Mouse (Mus musculus) heart, embryonic 14.5 days (tissue): Measurements from ENCODE around the gene Flna. TPM values are rescaled to one million over a fixed set of nuclear protein-coding genes. Genes with fewer than 3 reads are reported as not detected.

Experiments used
- ATAC-seq: fragments of 200-750 bp; cut with Nextera tagmentation; 2 replicates; pipeline ENCODE4 v1.8.0; 2017; ENCODE audit warnings: low read depth, moderate TSS enrichment; ENCODE audit not compliant: insufficient number of reproducible peaks, insufficient read depth, low FRiP score
- H3K27ac ChIP-seq, 2 experiments: fragments of 200-500 bp in 1 of 2; fragments of 300-500 bp in 1 of 2; sonication (generic) in 1 of 2; replicated peaks in 1 of 2; 2 replicates each; pipeline ENCODE4 v1.5.1; 2012 to 2014; ENCODE audit warnings: low read depth in 2 of 2, low read length in 2 of 2, control low read depth in 1 of 2, mild to moderate bottlenecking in 1 of 2, mixed read lengths in 1 of 2; ENCODE audit not compliant: control insufficient read depth in 1 of 2, insufficient read depth in 1 of 2
- H3K27me3 ChIP-seq: fragments of 300-500 bp; sonication (generic); 2 replicates; pipeline ENCODE4 v1.6.1; 2014; ENCODE audit warnings: mild to moderate bottlenecking, low read length, control low read depth; ENCODE audit not compliant: control insufficient read depth, insufficient read depth
- H3K36me3 ChIP-seq: fragments of 300-500 bp; sonication (generic); 2 replicates; pipeline ENCODE4 v1.6.1; 2014; ENCODE audit warnings: mild to moderate bottlenecking, control low read depth, low read length, mixed read lengths; ENCODE audit not compliant: control insufficient read depth, insufficient read depth
- H3K4me1 ChIP-seq, 2 experiments: fragments of 200-500 bp in 1 of 2; fragments of 300-500 bp in 1 of 2; sonication (generic) in 1 of 2; 2 replicates each; pipeline ENCODE4 v1.6.1; 2012 to 2014; ENCODE audit warnings: low read length in 2 of 2, control low read depth in 1 of 2, mixed read lengths in 1 of 2; ENCODE audit not compliant: control insufficient read depth in 2 of 2, insufficient read depth in 2 of 2
- H3K4me2 ChIP-seq: fragments of 300-500 bp; sonication (generic); 2 replicates; pipeline ENCODE4 v1.6.1; 2014; ENCODE audit warnings: mild to moderate bottlenecking, low read length
- H3K4me3 ChIP-seq, 2 experiments: fragments of 200-500 bp in 1 of 2; fragments of 300-500 bp in 1 of 2; sonication (generic) in 1 of 2; 2 replicates each; pipeline ENCODE4 v1.5.1; 2012 to 2014; ENCODE audit warnings: low read length in 2 of 2, mild to moderate bottlenecking in 2 of 2, control low read depth in 1 of 2, low read depth in 1 of 2, moderate library complexity in 1 of 2; ENCODE audit not compliant: control insufficient read depth in 1 of 2, insufficient read depth in 1 of 2
- H3K9ac ChIP-seq: fragments of 300-500 bp; sonication (generic); 2 replicates; pipeline ENCODE4 v1.6.1; 2014; ENCODE audit warnings: mild to moderate bottlenecking, low read length
- H3K9me3 ChIP-seq: fragments of 300-500 bp; sonication (generic); 2 replicates; pipeline ENCODE4 v1.6.1; 2016; ENCODE audit warnings: low read length, control low read depth; ENCODE audit not compliant: control insufficient read depth
- WGBS: fragments of 180-500 bp; shearing (Covaris S2); extraction: QIAGEN DNeasy Blood & Tissue Kit; methylation state at CpG from one replicate; pipeline ENCODE4 v1.1.7; 2014; 5-methylcytosine and 5-hydroxymethylcytosine counted together
- polyA plus RNA-seq: library from polyadenylated mRNA; unstranded; fragments of >200 nt; fragmentation: Nextera tagmentation; extraction: Ambion mirVana; gene quantifications from 2 replicates; pipeline ENCODE4 v1.2.1, GENCODE M21; 2014

The Flna gene
- polyA plus RNA-seq, 1 experiment from 2014 or later: 150 TPM

DNA sequence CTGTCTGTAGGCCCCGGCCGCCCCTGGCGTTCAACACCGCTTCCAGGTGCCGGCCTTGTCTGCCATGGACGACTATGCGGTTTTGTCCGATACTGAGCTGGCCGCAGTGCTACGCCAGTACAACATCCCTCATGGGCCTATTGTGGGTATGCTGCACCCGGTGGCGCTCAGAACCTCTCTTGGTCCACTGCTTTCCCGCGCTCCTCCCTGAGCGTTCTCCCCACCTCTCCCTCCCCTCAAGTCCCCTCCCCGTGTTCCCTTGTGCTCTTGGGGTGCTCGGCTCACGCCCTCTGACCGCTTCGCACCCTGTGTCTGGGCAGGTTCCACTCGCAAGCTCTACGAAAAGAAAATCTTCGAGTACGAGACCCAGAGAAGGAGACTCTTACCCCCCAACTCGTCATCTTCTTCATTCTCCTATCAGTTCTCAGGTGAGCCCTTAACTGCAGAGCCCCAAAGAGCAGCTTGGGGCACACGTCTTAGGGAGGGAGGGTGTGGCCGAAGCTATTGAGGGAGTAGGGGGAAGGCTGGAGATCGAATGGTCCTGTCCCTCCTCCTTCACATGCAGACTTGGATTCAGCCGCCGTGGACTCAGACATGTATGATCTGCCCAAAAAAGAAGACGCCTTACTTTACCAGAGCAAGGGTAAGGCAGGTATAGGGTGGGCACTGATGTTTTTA lies 5.4 kb upstream of the Flna start:
- Histone ChIP-seq H3K4me2 (peak overlapping the region; percentile 70), H3K9me3 (no peaks in the 10 kb centered on the region), H3K4me1 (no peaks in the 10 kb centered on the region), H3K4me3 (peak overlapping the region; percentile 57 to 76), H3K27ac (peak overlapping the region; percentile 90 to 92), H3K36me3 (peaks cover 25% of the 10 kb centered on the region), H3K27me3 (no peaks in the 10 kb centered on the region), H3K9ac (peak overlapping the region; percentile 86)
- ATAC-seq: peak; percentile 33; the same call in 1 of the 2 replicates
- 24% methylated on average over 31 of the region's 31 CpGs for WGBS

DNA sequence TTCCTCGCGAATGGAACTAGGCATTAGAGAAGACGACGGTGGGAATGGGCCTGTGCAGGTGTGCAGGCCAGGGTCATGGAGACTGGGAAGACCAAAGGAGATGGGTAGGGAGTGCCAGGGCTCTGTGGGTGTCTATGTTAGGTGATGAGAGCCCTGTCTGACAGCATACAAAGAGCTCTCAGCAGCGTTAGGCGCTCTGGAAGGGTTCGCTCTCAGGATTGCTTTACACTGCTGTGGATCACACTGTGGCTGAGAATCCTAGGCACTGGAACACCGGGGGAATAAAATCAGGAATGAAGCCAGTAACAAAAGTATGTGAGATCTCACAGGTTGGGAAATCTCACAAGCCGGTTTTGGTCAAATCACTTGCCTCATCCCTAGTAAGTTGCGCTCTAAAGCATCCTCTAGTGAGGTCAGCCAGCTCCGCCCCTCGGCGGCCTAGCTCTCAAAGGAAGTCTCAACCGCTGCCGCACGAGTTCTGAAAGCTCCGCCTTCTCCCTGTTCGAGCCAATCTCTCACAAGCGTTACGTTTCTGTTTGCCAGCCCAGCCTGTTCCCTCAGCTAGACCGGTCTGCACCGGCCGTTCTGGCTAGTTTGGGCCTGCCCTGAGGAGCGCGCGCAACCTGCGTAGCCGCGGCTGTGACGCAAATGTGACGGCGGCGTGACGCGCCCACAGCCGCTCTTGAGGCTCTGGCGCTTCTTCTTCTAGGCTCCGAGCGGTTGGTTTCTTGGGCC lies 4.7 kb upstream of the Flna start, which contains the start of gene Emd:
Gene Emd, plus strand, starts transcription at position 535 of the 735 bp plus-strand sequence.
- Histone ChIP-seq H3K4me3 (peak within 1 kb of the TSS; percentile 57 to 76), H3K9ac (peak within 1 kb of the TSS; percentile 86), H3K27me3 (no peaks in the 10 kb centered on the region), H3K9me3 (no peaks in the 10 kb centered on the region), H3K4me1 (no peaks in the 10 kb centered on the region), H3K36me3 (peaks cover 25% of the 10 kb centered on the region), H3K4me2 (peak within 1 kb of the TSS; percentile 70), H3K27ac (peak within 1 kb of the TSS; percentile 90 to 92)
- 14% methylated on average over 39 of the region's 39 CpGs for WGBS
- ATAC-seq: peak; percentile 92

DNA sequence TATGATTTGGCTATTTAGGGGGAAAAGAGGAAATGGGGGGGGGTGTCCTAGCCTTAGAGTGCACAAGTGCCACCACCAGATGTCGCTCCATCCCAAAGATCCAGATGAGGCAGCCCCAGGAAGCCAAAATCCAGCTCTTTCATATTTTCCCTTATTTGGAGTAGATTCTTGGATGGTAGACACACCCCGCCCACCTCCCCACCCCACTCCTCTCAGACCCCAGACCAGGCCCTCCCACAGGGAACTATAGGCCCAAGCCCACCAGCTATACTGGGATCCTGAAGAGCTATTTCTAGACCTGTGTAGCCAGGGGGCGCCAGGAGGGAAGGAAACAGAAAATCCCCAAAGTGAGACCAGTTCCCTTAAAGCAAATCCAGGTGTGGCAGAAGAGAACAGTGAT lies 969 bp downstream of the Flna start:
- WGBS: 20% methylated on average over 3 of the region's 3 CpGs
- ATAC-seq: no peak

DNA sequence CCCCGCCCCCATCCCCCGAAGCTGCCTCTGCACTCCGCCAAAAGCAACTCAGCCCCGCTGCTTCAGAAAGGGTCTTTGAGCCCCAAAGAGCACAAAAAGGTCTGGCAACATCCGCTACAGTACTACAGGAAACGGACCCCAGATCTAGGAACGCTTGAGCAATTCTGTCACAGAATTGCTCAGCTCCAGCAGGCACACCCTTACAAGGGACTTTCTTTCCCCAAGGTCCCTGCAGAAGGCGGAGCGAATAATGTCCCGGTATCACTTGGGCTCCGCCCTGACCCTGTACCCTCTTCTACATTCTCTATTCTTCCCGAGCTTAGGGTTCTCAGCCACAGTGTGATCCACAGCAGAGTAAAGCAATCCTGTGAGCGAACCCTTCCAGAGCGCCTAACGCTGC lies 2.9 kb downstream of the Flna start:
- 18% methylated on average over 14 of the region's 15 CpGs for WGBS
- peak; percentile 33 for ATAC-seq
- Histone ChIP-seq H3K27ac (peak overlapping the region; percentile 90 to 95), H3K36me3 (peaks cover 20% of the 10 kb centered on the region), H3K4me2 (peak overlapping the region; percentile 66), H3K9ac (peak overlapping the region; percentile 71), H3K9me3 (no peaks in the 10 kb centered on the region), H3K27me3 (no peaks in the 10 kb centered on the region), H3K4me3 (peak overlapping the region; percentile 58 to 65), H3K4me1 (no peaks in the 10 kb centered on the region)

More for the DNA sequence above, 969 bp downstream of the Flna start:
- Histone ChIP-seq H3K27ac (peak overlapping the region; percentile 77 to 89), H3K9ac (peak overlapping the region; percentile 75), H3K4me3 (peak overlapping the region; percentile 43 to 55), H3K36me3 (0 out of 2 replicates have a peak, but pooled peaks cover under 1% of the 10 kb centered on the region), H3K9me3 (no peaks in the 10 kb centered on the region), H3K4me1 (no peaks in the 10 kb centered on the region), H3K4me2 (peak overlapping the region; percentile 66), H3K27me3 (no peaks in the 10 kb centered on the region)

DNA sequence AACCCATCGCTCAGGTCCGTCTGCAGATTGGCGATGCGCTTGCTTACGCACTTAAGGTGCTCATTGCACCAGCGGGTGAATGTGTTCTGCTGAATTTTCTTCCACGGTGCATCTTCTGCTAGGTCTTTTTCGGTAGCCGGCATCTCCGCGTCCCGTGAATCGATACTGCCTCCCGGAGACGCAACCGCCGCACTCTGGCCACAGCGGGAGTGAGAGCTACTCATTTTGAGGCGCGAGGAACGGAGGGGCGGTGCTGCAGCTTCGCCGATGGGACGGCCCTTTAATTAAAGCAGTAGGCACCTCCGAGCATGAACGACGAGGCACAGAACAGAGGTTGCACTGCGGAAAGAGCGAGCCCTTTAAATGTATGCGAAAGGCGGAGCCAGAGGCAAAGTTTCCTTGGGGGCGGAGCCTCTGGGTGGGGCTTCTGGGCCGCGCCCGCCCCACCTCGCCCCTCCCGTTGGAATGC lies 3.4 kb downstream of the Flna start:
- Histone ChIP-seq H3K9me3 (no peaks in the 10 kb centered on the region), H3K27ac (peak overlapping the region; percentile 95 to 99), H3K27me3 (no peaks in the 10 kb centered on the region), H3K4me3 (peak overlapping the region; percentile 58 to 95), H3K4me1 (no peaks in the 10 kb centered on the region), H3K9ac (peak overlapping the region; percentile 85), H3K36me3 (peaks cover 25% of the 10 kb centered on the region), H3K4me2 (peak overlapping the region; percentile 74)
- 16% methylated on average over 38 of the region's 38 CpGs for WGBS
- ATAC-seq: peak; percentile 81

DNA sequence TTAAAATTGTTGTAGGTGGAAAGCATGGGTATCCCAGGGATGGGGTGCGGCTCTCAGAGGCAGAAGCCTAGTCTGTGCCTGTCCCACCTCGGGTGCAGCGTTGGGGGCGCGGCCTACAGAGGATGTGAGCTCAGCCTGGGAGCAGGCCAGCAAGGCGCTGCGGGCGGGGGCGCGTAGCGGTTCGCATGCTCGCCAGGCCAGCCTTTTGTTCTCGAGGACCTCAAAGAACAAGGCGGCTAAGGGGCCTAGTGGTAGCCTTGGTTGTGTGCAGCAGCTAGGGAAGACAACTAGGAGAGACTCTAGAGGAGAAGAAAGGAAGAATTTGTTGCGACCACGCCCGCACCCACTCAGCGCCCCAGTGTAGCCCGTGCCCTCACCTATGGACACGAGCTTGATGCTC lies 3.9 kb downstream of the Flna start:
- H3K36me3 ChIP-seq: peaks cover 31% of the 10 kb centered on the region
- H3K4me3 ChIP-seq: peak overlapping the region; percentile 58 to 95
- no peaks in the 10 kb centered on the region for H3K27me3 ChIP-seq
- peak overlapping the region; percentile 85 for H3K9ac ChIP-seq
- H3K9me3 ChIP-seq: no peaks in the 10 kb centered on the region
- no peaks in the 10 kb centered on the region for H3K4me1 ChIP-seq
- H3K4me2 ChIP-seq: peak overlapping the region; percentile 74
- ATAC-seq: peak; percentile 54
- WGBS: 26% methylated on average over 21 of the region's 21 CpGs
- H3K27ac ChIP-seq: peak overlapping the region; percentile 95 to 99

DNA sequence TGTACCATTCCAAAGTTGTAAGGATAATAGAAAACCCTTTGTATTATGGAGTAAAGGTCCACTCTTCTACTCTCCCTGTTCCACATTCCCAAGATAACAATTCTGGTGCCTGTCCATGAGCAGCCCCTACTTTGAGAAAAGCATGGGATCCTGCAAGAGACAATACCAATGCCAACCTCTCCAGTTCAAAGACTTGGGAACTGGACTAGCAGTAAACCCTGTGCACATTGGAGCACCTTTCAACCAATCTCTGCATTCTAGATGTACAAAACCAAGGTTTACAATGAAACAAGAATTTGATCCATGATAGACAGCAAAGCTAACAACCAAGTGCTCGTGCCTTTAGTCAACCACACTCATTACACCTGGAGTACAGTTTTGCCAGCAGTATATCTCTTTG lies 4.5 kb downstream of the Flna start:
- Histone ChIP-seq H3K4me1 (no peaks in the 10 kb centered on the region), H3K36me3 (peaks cover 36% of the 10 kb centered on the region), H3K4me3 (peak overlapping the region; percentile 58 to 95), H3K4me2 (peak overlapping the region; percentile 74), H3K27ac (peak overlapping the region; percentile 95 to 99), H3K9ac (peak overlapping the region; percentile 85), H3K27me3 (no peaks in the 10 kb centered on the region), H3K9me3 (no peaks in the 10 kb centered on the region)
- no peak for ATAC-seq
- WGBS: 19% methylated on average over 1 of the region's 1 CpGs
